Mouse (Mus musculus) midbrain, embryonic 16.5 days (tissue): ENCODE measurements at regions not wholly inside any gene's neighbourhood (a gene's known extent, or its start where the extent isn't known, plus 50 kb on each side); places are given as distances from the start of the nearest gene placed in this dataset.

Source experiments
- ATAC-seq: fragments of 200-750 bp; cut with Nextera tagmentation; 2 replicates; pipeline ENCODE4 v1.8.0; 2017; ENCODE audit warnings: moderate TSS enrichment
- H3K27ac ChIP-seq: fragments of 300-500 bp; sonication (generic); 2 replicates; pipeline ENCODE4 v1.5.1; 2014; ENCODE audit warnings: mild to moderate bottlenecking, low read length, mixed read lengths
- H3K27me3 ChIP-seq: fragments of 300-500 bp; sonication (generic); 2 replicates; pipeline ENCODE4 v1.6.1; 2014; ENCODE audit warnings: low read depth, low read length, mixed read lengths; ENCODE audit not compliant: control insufficient read depth, insufficient read depth
- H3K36me3 ChIP-seq: fragments of 300-500 bp; sonication (generic); 2 replicates; pipeline ENCODE4 v1.6.1; 2014; ENCODE audit warnings: mild to moderate bottlenecking, low read length, moderate library complexity, mixed read lengths; ENCODE audit not compliant: control insufficient read depth, insufficient read depth
- H3K4me1 ChIP-seq: fragments of 300-500 bp; sonication (generic); 2 replicates; pipeline ENCODE4 v1.6.1; 2014; ENCODE audit warnings: mild to moderate bottlenecking, low read length, mixed read lengths; ENCODE audit not compliant: control insufficient read depth, insufficient read depth
- H3K4me2 ChIP-seq: fragments of 300-500 bp; sonication (generic); 2 replicates; pipeline ENCODE4 v1.6.1; 2014; ENCODE audit warnings: mild to moderate bottlenecking, low read length, mixed read lengths
- H3K4me3 ChIP-seq: fragments of 300-500 bp; sonication (generic); 2 replicates; pipeline ENCODE4 v1.5.1; 2014; ENCODE audit warnings: low read depth, mild to moderate bottlenecking, low read length, moderate library complexity, mixed read lengths
- H3K9ac ChIP-seq: fragments of 300-500 bp; sonication (generic); 2 replicates; pipeline ENCODE4 v1.6.1; 2014; ENCODE audit warnings: low read depth, low read length, mixed read lengths
- H3K9me3 ChIP-seq: fragments of 300-500 bp; sonication (generic); replicated peaks from 2 replicates; pipeline ENCODE4 v1.6.1; 2014; ENCODE audit warnings: mild to moderate bottlenecking, low read length, mixed read lengths; ENCODE audit not compliant: control insufficient read depth, poor library complexity, severe bottlenecking
- WGBS: fragments of 180-500 bp; shearing (Covaris S2); extraction: QIAGEN DNeasy Blood & Tissue Kit; methylation state at CpG from one replicate; pipeline ENCODE4 v1.1.7; 2014; 5-methylcytosine and 5-hydroxymethylcytosine counted together

- Histone ChIP-seq H3K9ac (no peak overlapping the region), H3K36me3 (no peaks in the 10 kb centered on the region), H3K4me1 (no peaks in the 10 kb centered on the region), H3K4me2 (no peak overlapping the region), H3K27ac (no peak overlapping the region), H3K4me3 (no peak overlapping the region), H3K27me3 (no peaks in the 10 kb centered on the region), H3K9me3 (no peaks in the 10 kb centered on the region)
- 76% methylated on average over 3 of the region's 3 CpGs for WGBS
- no peak for ATAC-seq
Observed at GRCm38 (mm10) chr3:42228399-42228755, 486.0 kb downstream of the D3Ertd751e start.

- no peak overlapping the region for H3K9ac ChIP-seq
- 87% methylated on average over 5 of the region's 5 CpGs for WGBS
- no peaks in the 10 kb centered on the region for H3K36me3 ChIP-seq
- no peaks in the 10 kb centered on the region for H3K27me3 ChIP-seq
- H3K27ac ChIP-seq = no peak overlapping the region
- no peak overlapping the region for H3K4me3 ChIP-seq
- ATAC-seq = no peak
- no peaks in the 10 kb centered on the region for H3K4me1 ChIP-seq
- no peak overlapping the region for H3K4me2 ChIP-seq
- H3K9me3 ChIP-seq = no peaks in the 10 kb centered on the region
Observed at GRCm38 (mm10) chr3:42232268-42232667, 489.9 kb downstream of the D3Ertd751e start.

- no peaks in the 10 kb centered on the region for H3K27me3 ChIP-seq
- ATAC-seq = no peak
- H3K9me3 ChIP-seq = no peaks in the 10 kb centered on the region
- H3K4me2 ChIP-seq = no peak overlapping the region
- no peaks in the 10 kb centered on the region for H3K4me1 ChIP-seq
- no peak overlapping the region for H3K9ac ChIP-seq
- H3K4me3 ChIP-seq = no peak overlapping the region
- H3K27ac ChIP-seq = no peak overlapping the region
- H3K36me3 ChIP-seq = no peaks in the 10 kb centered on the region
- 81% methylated on average over 3 of the region's 3 CpGs for WGBS
Observed at GRCm38 (mm10) chr3:42233756-42234155, 491.3 kb downstream of the D3Ertd751e start.

- no peak for ATAC-seq
- no peak overlapping the region for H3K4me2 ChIP-seq
- H3K9me3 ChIP-seq = no peaks in the 10 kb centered on the region
- no peaks in the 10 kb centered on the region for H3K36me3 ChIP-seq
- no peaks in the 10 kb centered on the region for H3K4me1 ChIP-seq
- H3K27me3 ChIP-seq = no peaks in the 10 kb centered on the region
- no peak overlapping the region for H3K27ac ChIP-seq
- 49% methylated on average over 1 of the region's 1 CpGs for WGBS
- H3K4me3 ChIP-seq = no peak overlapping the region
- no peak overlapping the region for H3K9ac ChIP-seq
Observed at GRCm38 (mm10) chr3:42235515-42235914, 493.1 kb downstream of the D3Ertd751e start.
